Mouse (Mus musculus) kidney, embryonic 16.5 days (tissue): Measurements from ENCODE around the gene P2rx6. TPM values are rescaled to one million over a fixed set of nuclear protein-coding genes. Genes with fewer than 3 reads are reported as not detected.
"Not testable (repeated sequence)": the region's sequence is repeated elsewhere in the genome, so short reads cannot be mapped to it uniquely, and the experiment has no call there.

Source experiments
- ATAC-seq: fragments of 200-750 bp; cut with Nextera tagmentation; 2 replicates; pipeline ENCODE4 v1.8.0; 2017; ENCODE audit warnings: moderate TSS enrichment; ENCODE audit not compliant: low FRiP score, low TSS enrichment
- H3K27ac ChIP-seq: fragments of 300-500 bp; sonication (generic); 2 replicates; pipeline ENCODE4 v1.5.1; 2014; ENCODE audit warnings: low read length
- H3K27me3 ChIP-seq: fragments of 300-500 bp; sonication (generic); 2 replicates; pipeline ENCODE4 v1.6.1; 2014; ENCODE audit warnings: low read length, control low read depth, mixed read lengths; ENCODE audit not compliant: insufficient read depth
- H3K36me3 ChIP-seq: fragments of 300-500 bp; sonication (generic); 2 replicates; pipeline ENCODE4 v1.6.1; 2014; ENCODE audit warnings: low read length, control low read depth, mixed read lengths; ENCODE audit not compliant: insufficient read depth
- H3K4me1 ChIP-seq: fragments of 300-500 bp; sonication (generic); 2 replicates; pipeline ENCODE4 v1.6.1; 2014; ENCODE audit warnings: low read length, control low read depth, mixed read lengths; ENCODE audit not compliant: insufficient read depth
- H3K4me2 ChIP-seq: fragments of 300-500 bp; sonication (generic); replicated peaks from 2 replicates; pipeline ENCODE4 v1.6.1; 2014; ENCODE audit warnings: low read depth, low read length
- H3K4me3 ChIP-seq: fragments of 300-500 bp; sonication (generic); 2 replicates; pipeline ENCODE4 v1.5.1; 2014; ENCODE audit warnings: mild to moderate bottlenecking, low read length
- H3K9ac ChIP-seq: fragments of 300-500 bp; sonication (generic); replicated peaks from 2 replicates; pipeline ENCODE4 v1.6.1; 2014; ENCODE audit warnings: low read length
- H3K9me3 ChIP-seq: fragments of 300-500 bp; sonication (generic); 2 replicates; pipeline ENCODE4 v1.6.1; 2016; ENCODE audit warnings: low read length, control low read depth
- WGBS: fragments of 180-500 bp; shearing (Covaris S2); extraction: QIAGEN DNeasy Blood & Tissue Kit; methylation state at CpG from one replicate; pipeline ENCODE4 v1.1.7; 2014; 5-methylcytosine and 5-hydroxymethylcytosine counted together
- polyA plus RNA-seq: library from polyadenylated mRNA; unstranded; fragments of >200 nt; fragmentation: Nextera tagmentation; extraction: Ambion mirVana; gene quantifications from 2 replicates; pipeline ENCODE4 v1.2.1, GENCODE M21; 2015

The P2rx6 gene
- polyA plus RNA-seq, 1 experiment from 2014 or later, result 1.2 TPM

- H3K9ac ChIP-seq, result no peak overlapping the region
- 71% methylated on average over 7 of the region's 7 CpGs for WGBS
- no peak for ATAC-seq
- H3K4me3 ChIP-seq, result no peak overlapping the region
- no peaks in the 10 kb centered on the region for H3K27me3 ChIP-seq
- no peaks in the 10 kb centered on the region for H3K36me3 ChIP-seq
- peaks cover 9% of the 10 kb centered on the region; the same call in 1 of the 2 replicates for H3K9me3 ChIP-seq
- no peaks in the 10 kb centered on the region for H3K4me1 ChIP-seq
- no peak overlapping the region for H3K27ac ChIP-seq
- no peak overlapping the region for H3K4me2 ChIP-seq
These were observed 22.9 kb downstream of the P2rx6 start for GRCm38 (mm10) chr16:17584555-17584954.

DNA sequence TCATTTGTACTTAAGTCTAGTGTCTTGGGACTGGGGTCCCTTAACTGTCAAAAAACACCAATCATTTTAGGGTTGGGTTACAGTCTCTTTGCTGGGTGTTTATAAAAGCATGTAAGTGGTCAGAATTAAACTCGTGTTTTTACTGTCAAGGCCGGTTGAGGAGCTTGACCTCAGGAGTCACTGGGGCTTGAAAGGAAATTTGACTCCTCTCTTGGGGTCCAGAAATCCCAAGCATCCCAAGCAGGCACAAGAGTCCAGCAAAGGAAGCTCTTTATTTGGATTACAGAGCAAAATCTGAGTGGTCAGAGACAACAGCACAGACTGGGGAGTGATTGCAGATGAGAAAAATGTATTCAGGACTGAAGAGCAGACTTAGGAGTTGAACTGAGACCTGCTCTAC, 29.0 kb downstream of the P2rx6 start:
- peak; percentile 46; the same call in 1 of the 2 replicates for ATAC-seq
- WGBS, result 2% methylated on average over 2 of the region's 2 CpGs

GRCm38 (mm10) chr16:17600944-17601562, 39.4 kb downstream of the P2rx6 start:
- ATAC-seq, result no peak
- no peak overlapping the region for H3K27ac ChIP-seq
- no peaks in the 10 kb centered on the region for H3K4me1 ChIP-seq
- no peaks in the 10 kb centered on the region for H3K27me3 ChIP-seq
- WGBS, result 54% methylated on average over 3 of the region's 3 CpGs
- no peak overlapping the region for H3K4me2 ChIP-seq
- H3K36me3 ChIP-seq, result no peaks in the 10 kb centered on the region
- H3K4me3 ChIP-seq, result no peak overlapping the region
- no peaks in the 10 kb centered on the region for H3K9me3 ChIP-seq
- H3K9ac ChIP-seq, result no peak overlapping the region

More for the DNA sequence above, 29.0 kb downstream of the P2rx6 start:
- no peak overlapping the region for H3K9ac ChIP-seq
- H3K4me3 ChIP-seq, result no peak overlapping the region
- no peak overlapping the region for H3K4me2 ChIP-seq
- no peaks in the 10 kb centered on the region for H3K36me3 ChIP-seq
- no peak overlapping the region for H3K27ac ChIP-seq
- peaks cover 9% of the 10 kb centered on the region; the same call in 1 of the 2 replicates for H3K9me3 ChIP-seq
- H3K4me1 ChIP-seq, result no peaks in the 10 kb centered on the region
- H3K27me3 ChIP-seq, result no peaks in the 10 kb centered on the region

DNA sequence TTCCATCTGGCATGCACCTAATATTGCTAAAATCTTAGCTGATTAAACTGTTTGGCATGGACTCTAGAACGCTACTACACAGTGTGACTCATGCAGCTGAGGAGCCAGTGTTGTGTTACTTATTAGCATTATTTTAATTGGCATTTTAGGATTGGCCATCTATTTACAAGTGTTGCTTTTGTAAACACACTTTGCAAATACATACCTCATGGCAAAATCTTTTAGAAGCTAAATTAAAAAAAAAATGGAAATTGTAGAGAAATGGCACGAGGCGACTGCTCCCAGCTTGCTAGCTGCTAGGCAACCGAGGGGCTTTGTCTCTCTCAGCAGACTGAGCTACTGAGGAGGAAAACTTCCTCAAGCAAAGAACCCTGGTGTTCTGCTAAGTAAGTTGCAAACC, 43.3 kb downstream of the P2rx6 start:
- no peaks in the 10 kb centered on the region for H3K9me3 ChIP-seq
- WGBS, result 59% methylated on average over 4 of the region's 4 CpGs
- H3K4me3 ChIP-seq, result no peak overlapping the region
- no peak for ATAC-seq
- H3K27ac ChIP-seq, result no peak overlapping the region
- no peak overlapping the region for H3K4me2 ChIP-seq
- no peaks in the 10 kb centered on the region for H3K36me3 ChIP-seq
- no peaks in the 10 kb centered on the region for H3K4me1 ChIP-seq
- no peak overlapping the region for H3K9ac ChIP-seq
- H3K27me3 ChIP-seq, result no peaks in the 10 kb centered on the region

DNA sequence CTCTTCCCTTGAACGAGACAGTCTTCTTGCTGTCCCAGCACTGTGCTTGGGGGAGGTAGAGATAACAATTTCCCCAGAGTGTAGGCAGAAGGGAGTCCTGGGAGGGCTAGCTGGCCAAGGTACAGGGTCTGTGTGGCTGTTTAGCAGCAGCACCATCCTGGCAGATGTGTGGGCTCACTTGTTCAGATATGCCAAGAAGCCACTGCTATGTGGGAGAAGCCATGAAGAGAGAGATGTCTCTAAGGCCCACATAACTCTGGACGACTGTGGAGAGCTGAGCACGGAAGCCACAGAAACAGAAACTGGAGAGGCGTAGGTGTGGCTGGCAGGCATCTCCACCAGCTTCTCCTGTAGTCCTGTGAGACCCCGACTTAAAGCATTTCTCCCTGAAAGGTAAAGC, 44.0 kb downstream of the P2rx6 start:
- Histone ChIP-seq H3K9me3 (no peaks in the 10 kb centered on the region), H3K36me3 (no peaks in the 10 kb centered on the region), H3K4me2 (no peak overlapping the region), H3K27ac (no peak overlapping the region), H3K9ac (no peak overlapping the region), H3K4me1 (no peaks in the 10 kb centered on the region), H3K27me3 (no peaks in the 10 kb centered on the region), H3K4me3 (no peak overlapping the region)
- ATAC-seq, result no peak
- WGBS, result 76% methylated on average over 5 of the region's 5 CpGs

GRCm38 (mm10) chr16:17611383-17611782, 49.7 kb downstream of the P2rx6 start:
- WGBS, result 67% methylated on average over 4 of the region's 4 CpGs
- Histone ChIP-seq H3K27me3 (no peaks in the 10 kb centered on the region), H3K4me2 (no peak overlapping the region), H3K36me3 (no peaks in the 10 kb centered on the region), H3K9ac (no peak overlapping the region), H3K9me3 (no peaks in the 10 kb centered on the region), H3K4me3 (no peak overlapping the region), H3K27ac (no peak overlapping the region), H3K4me1 (no peaks in the 10 kb centered on the region)
- no peak for ATAC-seq

- not testable (repeated sequence) for ATAC-seq, H3K27ac ChIP-seq, H3K27me3 ChIP-seq, H3K9ac ChIP-seq, H3K4me3 ChIP-seq, H3K9me3 ChIP-seq, H3K4me2 ChIP-seq, H3K4me1 ChIP-seq, H3K36me3 ChIP-seq
- 89% methylated on average over 6 of the region's 6 CpGs for WGBS
These were observed 53.1 kb downstream of the P2rx6 start for GRCm38 (mm10) chr16:17614740-17615139.

- no peak for ATAC-seq
- Histone ChIP-seq H3K4me2 (no peak overlapping the region), H3K4me3 (no peak overlapping the region), H3K27me3 (no peaks in the 10 kb centered on the region), H3K9me3 (no peaks in the 10 kb centered on the region), H3K9ac (no peak overlapping the region), H3K36me3 (no peaks in the 10 kb centered on the region), H3K4me1 (peaks cover 15% of the 10 kb centered on the region), H3K27ac (no peak overlapping the region)
- 82% methylated on average over 5 of the region's 5 CpGs for WGBS
These were observed 54.5 kb downstream of the P2rx6 start for GRCm38 (mm10) chr16:17616212-17616611.

DNA sequence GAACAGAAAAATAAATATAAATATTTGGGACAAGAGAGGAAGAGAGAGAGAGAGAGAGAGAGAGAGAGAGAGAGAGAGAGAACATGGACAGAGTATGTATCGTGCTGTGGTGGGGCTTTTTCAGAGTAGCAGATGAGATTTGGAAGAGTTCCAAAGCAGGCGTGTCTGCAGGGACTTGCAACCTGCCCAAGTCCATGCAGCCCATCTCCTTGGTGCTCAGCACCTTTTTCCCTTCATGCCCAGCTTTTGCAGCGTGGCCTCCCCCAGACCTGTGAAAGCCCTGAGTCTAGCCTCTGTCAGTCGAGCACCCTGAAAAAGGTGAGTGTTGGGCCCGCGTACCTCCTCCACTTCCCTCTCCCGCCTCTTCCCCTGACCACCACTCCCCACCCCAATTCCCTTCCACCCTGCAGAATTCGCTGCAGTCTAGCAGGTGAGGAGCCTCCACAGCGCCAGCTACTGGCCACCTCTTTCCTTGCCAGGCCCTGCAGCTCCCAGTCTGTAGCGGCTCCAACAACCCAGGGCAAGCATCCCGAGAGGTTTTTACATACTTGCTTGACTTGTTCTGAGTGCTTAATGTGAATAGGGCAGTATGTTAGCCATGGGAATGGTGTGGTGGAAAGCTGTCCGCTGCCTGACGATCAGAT, 56.4 kb downstream of the P2rx6 start:
- H3K9me3 ChIP-seq, result no peaks in the 10 kb centered on the region
- H3K4me1 ChIP-seq, result peaks cover 15% of the 10 kb centered on the region
- H3K4me2 ChIP-seq, result peak overlapping the region; percentile 31
- H3K27ac ChIP-seq, result no peak overlapping the region
- H3K27me3 ChIP-seq, result no peaks in the 10 kb centered on the region
- peak; percentile 64 for ATAC-seq
- peaks cover 5% of the 10 kb centered on the region; the same call in 1 of the 2 replicates for H3K36me3 ChIP-seq
- peak overlapping the region; percentile 6; the same call in 1 of the 2 replicates for H3K4me3 ChIP-seq
- 15% methylated on average over 13 of the region's 13 CpGs for WGBS
- H3K9ac ChIP-seq, result no peak overlapping the region
